13 mouse cellular contexts compared by ENCODE assay signal in the genomic region with DNA sequence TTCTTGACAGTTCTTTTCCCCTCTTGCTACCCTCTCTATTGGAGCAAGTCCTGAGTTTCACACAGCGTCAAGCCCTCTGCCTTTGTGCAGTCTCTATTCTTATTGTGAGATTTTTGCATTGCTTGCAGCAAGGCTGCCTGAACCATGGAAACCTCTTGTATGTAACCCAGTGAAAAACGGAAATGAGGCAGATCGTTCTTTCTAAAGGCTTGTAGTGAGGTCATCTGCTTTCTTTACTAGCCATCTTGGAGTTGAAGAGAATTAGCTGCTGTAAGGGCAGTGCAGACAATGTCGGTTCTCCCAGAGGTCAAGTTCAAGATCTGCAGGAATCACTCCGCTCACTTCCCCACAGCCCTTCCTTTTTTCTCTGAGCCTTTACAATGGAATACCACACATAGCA. TPM values are rescaled to one million over a fixed set of nuclear protein-coding genes. Genes with fewer than 3 reads are reported as not detected.
DNase-seq lines count a peak whose midpoint lies in the region; ATAC-seq lines count a peak whose summit lies in the region.
"Had no signal": no experiment of that assay in that cellular context is flagged by ENCODE, and none has a peak within 500 bp of the region (broad histone marks: within the 10 kb centered on the region; RNA-seq: fewer than 3 reads in every experiment).

No protein-coding gene starts in this region.

- no peaks in the 10 kb centered on the region for H3K36me3 ChIP-seq in hindbrain, embryonic 13.5 days
- H3K36me3 ChIP-seq in midbrain, embryonic 16.5 days (ENCODE audit: control insufficient read depth, insufficient read depth, low read length): no peaks in the 10 kb centered on the region

- no peak overlapping the region for H3K9ac ChIP-seq in hindbrain, embryonic 13.5 days
- H3K9ac ChIP-seq in midbrain, embryonic 16.5 days (ENCODE audit: low read depth, low read length): no peak overlapping the region
- H3K9ac ChIP-seq: liver, embryonic 14.5 days had no signal

- no peak overlapping the region for H3K4me3 ChIP-seq in hindbrain, embryonic 13.5 days
- H3K4me3 ChIP-seq in midbrain, embryonic 16.5 days (ENCODE audit: low read depth, low read length): no peak overlapping the region

- H3K27me3 ChIP-seq in hindbrain, embryonic 13.5 days: 0 out of 2 replicates have a peak, but pooled peaks cover 2% of the 10 kb centered on the region
- peaks cover 4% of the 10 kb centered on the region for H3K27me3 ChIP-seq in midbrain, embryonic 16.5 days (ENCODE audit: control insufficient read depth, insufficient read depth, low read depth, low read length)

- H3K27ac ChIP-seq in hindbrain, embryonic 13.5 days: no peak overlapping the region
- no peak overlapping the region for H3K27ac ChIP-seq in midbrain, embryonic 16.5 days (ENCODE audit: low read length)
- H3K27ac ChIP-seq: kidney, postnatal 0 days; liver, embryonic 14.5 days had no signal

- no peak overlapping the region for H3K4me2 ChIP-seq in hindbrain, embryonic 13.5 days
- H3K4me2 ChIP-seq in midbrain, embryonic 16.5 days (ENCODE audit: low read length): no peak overlapping the region

- peak; percentile 90 for ATAC-seq in hindbrain, embryonic 13.5 days (ENCODE audit: low FRiP score)
- ATAC-seq in midbrain, embryonic 16.5 days: peak; percentile 71; the same call in 1 of the 2 replicates
- no peak for ATAC-seq in cerebellum, adult (ENCODE audit: insufficient number of reproducible peaks, low FRiP score, low TSS enrichment)

- 19% methylated on average over 5 of the region's 5 CpGs for WGBS in hindbrain, embryonic 13.5 days
- WGBS in midbrain, embryonic 16.5 days: 12% methylated on average over 5 of the region's 5 CpGs

- no peaks in the 10 kb centered on the region for H3K9me3 ChIP-seq in hindbrain, embryonic 13.5 days
- no peaks in the 10 kb centered on the region for H3K9me3 ChIP-seq in midbrain, embryonic 16.5 days (replicated peaks; ENCODE audit: control insufficient read depth, low read length, poor library complexity, severe bottlenecking)

- DNase-seq in layer of hippocampus, adult 9-11 months: peak; percentile 21
- no peak for DNase-seq in layer of hippocampus, postnatal 25 days (ENCODE audit: extremely low spot score in 1 of 2, low spot score in 1 of 2)
- DNase-seq in embryo, embryonic 9.5 days (ENCODE audit: extremely low spot score): peak; percentile 24
- no peak for DNase-seq in heart, postnatal 4 days
- no peak for DNase-seq in urinary bladder, postnatal 14 days (ENCODE audit: low spot score)
- DNase-seq: B cell, adult 2 months; right cerebral cortex, postnatal 14 days; thymus, postnatal 4 days had no signal

- 0 out of 2 replicates have a peak, but pooled peaks cover 6% of the 10 kb centered on the region for H3K4me1 ChIP-seq in hindbrain, embryonic 13.5 days (replicated peaks)
- no peaks in the 10 kb centered on the region for H3K4me1 ChIP-seq in midbrain, embryonic 16.5 days (ENCODE audit: control insufficient read depth, insufficient read depth, low read length)

RNA-seq across cellular contexts. Expression of a gene that starts 34.5 kb away (rescaled TPM):
- 10 to 100 TPM; 31.1 to 32.4 TPM for total RNA-seq in layer of hippocampus, postnatal 25 days (2021)
- 22.6 and 23.2 TPM in 2 replicates for polyA plus RNA-seq in hindbrain, embryonic 13.5 days (2015; fragmentation: Nextera tagmentation; extraction: Ambion mirVana)
- polyA plus RNA-seq in midbrain, embryonic 16.5 days (2015; fragmentation: Nextera tagmentation; extraction: Ambion mirVana): 22.6 and 26.2 TPM in 2 replicates
- total RNA-seq in heart, postnatal 4 days (2021): 10 to 100 TPM; 28.6 to 36.2 TPM

RNA-seq across cellular contexts. Expression of a gene that starts 44.0 kb away (rescaled TPM):
- total RNA-seq in layer of hippocampus, postnatal 25 days (2021): 100 to 1,000 TPM; 109 to 116 TPM
- polyA plus RNA-seq in hindbrain, embryonic 13.5 days (2015; fragmentation: Nextera tagmentation; extraction: Ambion mirVana): 2,194 and 2,515 TPM in 2 replicates
- polyA plus RNA-seq in midbrain, embryonic 16.5 days (2015; fragmentation: Nextera tagmentation; extraction: Ambion mirVana): 1,482 and 1,875 TPM in 2 replicates
- 1 to 10 TPM; 2.7 to 3.6 TPM for total RNA-seq in heart, postnatal 4 days (2021)

Comparison
In these comparisons a context has a peak if more than half of its experiments do, and no peak if none do; other contexts are left out.
1. DNase-seq: peak in layer of hippocampus, adult 9-11 months (single experiment) and embryo, embryonic 9.5 days (single experiment); none in layer of hippocampus, postnatal 25 days (0 of 2), heart, postnatal 4 days (single experiment) and urinary bladder, postnatal 14 days (single experiment).
2. RNA of a gene that starts 44.0 kb away (total RNA-seq): 109 to 116 TPM in layer of hippocampus, postnatal 25 days; 2.7 to 3.6 TPM in heart, postnatal 4 days; every median in the first group is over 10 times any median in the second.